Mouse (Mus musculus) intestine, postnatal 0 days (tissue): ENCODE results near the gene Pdha2. TPM values are rescaled to one million over a fixed set of nuclear protein-coding genes. Genes with fewer than 3 reads are reported as not detected.
A peak's percentile ranks its signal among the peaks of the same experiment; 100 is the strongest.

Experiments used
- ATAC-seq: fragments of 200-750 bp; cut with Nextera tagmentation; 2 replicates; pipeline ENCODE4 v1.8.0; 2017; ENCODE audit warnings: mild to moderate bottlenecking, moderate TSS enrichment, moderate library complexity
- H3K27ac ChIP-seq: fragments of 300-500 bp; sonication (generic); 2 replicates; pipeline ENCODE4 v1.5.1; 2014; ENCODE audit warnings: mild to moderate bottlenecking, low read depth, low read length, moderate library complexity
- H3K27me3 ChIP-seq: fragments of 300-500 bp; sonication (generic); replicated peaks from 2 replicates; pipeline ENCODE4 v1.6.1; 2014; ENCODE audit warnings: low read length, mixed read lengths; ENCODE audit not compliant: control insufficient read depth, insufficient read depth
- H3K36me3 ChIP-seq: fragments of 300-500 bp; sonication (generic); 2 replicates; pipeline ENCODE4 v1.6.1; 2014; ENCODE audit warnings: mild to moderate bottlenecking, moderate library complexity; ENCODE audit not compliant: control insufficient read depth, insufficient read depth
- H3K4me1 ChIP-seq: fragments of 300-500 bp; sonication (generic); replicated peaks from 2 replicates; pipeline ENCODE4 v1.6.1; 2014; ENCODE audit warnings: antibody characterized with exemption, low read length, mixed read lengths; ENCODE audit not compliant: control insufficient read depth, insufficient read depth
- H3K4me2 ChIP-seq: fragments of 300-500 bp; sonication (generic); replicated peaks from 2 replicates; pipeline ENCODE4 v1.6.1; 2014; ENCODE audit warnings: low read depth, mild to moderate bottlenecking, moderate library complexity
- H3K4me3 ChIP-seq: fragments of 300-500 bp; sonication (generic); 2 replicates; pipeline ENCODE4 v1.5.1; 2014; ENCODE audit warnings: low read depth, low read length
- H3K9ac ChIP-seq: fragments of 300-500 bp; sonication (generic); 2 replicates; pipeline ENCODE4 v1.6.1; 2014; ENCODE audit warnings: mild to moderate bottlenecking, low read depth, low read length
- H3K9me3 ChIP-seq: fragments of 300-500 bp; sonication (generic); 2 replicates; pipeline ENCODE4 v1.6.1; 2016; ENCODE audit warnings: mixed run types; ENCODE audit not compliant: control insufficient read depth
- CTCF ChIP-seq: sonication (generic); IDR thresholded peaks from 2 replicates; pipeline ENCODE4 v1.5.1; 2016; ENCODE audit warnings: low read depth, mild to moderate bottlenecking, control low read depth, antibody characterized with exemption, moderate library complexity
- WGBS: fragments of 180-500 bp; shearing (Covaris S2); extraction: QIAGEN DNeasy Blood & Tissue Kit; methylation state at CpG from one replicate; pipeline ENCODE4 v1.1.7; 2014; 5-methylcytosine and 5-hydroxymethylcytosine counted together
- polyA plus RNA-seq: library from polyadenylated mRNA; unstranded; fragments of >200 nt; fragmentation: Nextera tagmentation; extraction: Ambion mirVana; gene quantifications from 2 replicates; pipeline ENCODE4 v1.2.1, GENCODE M21; 2015

Pdha2 gene
- polyA plus RNA-seq, 1 experiment from 2014 or later, result not detected

DNA sequence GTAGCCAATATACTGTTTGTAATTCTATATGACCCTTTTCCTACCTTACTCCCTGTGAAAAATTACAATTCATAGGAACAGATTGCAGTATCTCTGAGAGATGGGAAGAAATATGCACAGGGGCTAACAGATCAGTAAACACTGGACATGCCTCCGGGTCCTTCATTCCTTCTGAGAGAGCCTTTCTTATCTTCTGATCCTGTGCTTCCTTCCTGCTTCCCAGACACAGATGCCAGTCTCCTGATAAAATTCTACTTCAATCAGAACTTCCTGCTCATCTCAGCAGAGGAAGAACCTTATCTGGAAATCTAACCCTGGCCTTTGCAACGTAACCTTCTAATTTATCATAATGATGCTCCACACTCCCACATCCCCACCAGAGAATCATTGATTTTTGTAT, 6.4 kb upstream of the Pdha2 start:
- no peak for ATAC-seq
- Histone ChIP-seq H3K4me2 (no peak overlapping the region), H3K27me3 (no peaks in the 10 kb centered on the region), H3K4me1 (no peaks in the 10 kb centered on the region), H3K9me3 (no peaks in the 10 kb centered on the region), H3K27ac (no peak overlapping the region), H3K4me3 (no peak overlapping the region), H3K36me3 (no peaks in the 10 kb centered on the region), H3K9ac (no peak overlapping the region)
- 59% methylated on average over 2 of the region's 2 CpGs for WGBS
- no peak for TF ChIP-seq CTCF

DNA sequence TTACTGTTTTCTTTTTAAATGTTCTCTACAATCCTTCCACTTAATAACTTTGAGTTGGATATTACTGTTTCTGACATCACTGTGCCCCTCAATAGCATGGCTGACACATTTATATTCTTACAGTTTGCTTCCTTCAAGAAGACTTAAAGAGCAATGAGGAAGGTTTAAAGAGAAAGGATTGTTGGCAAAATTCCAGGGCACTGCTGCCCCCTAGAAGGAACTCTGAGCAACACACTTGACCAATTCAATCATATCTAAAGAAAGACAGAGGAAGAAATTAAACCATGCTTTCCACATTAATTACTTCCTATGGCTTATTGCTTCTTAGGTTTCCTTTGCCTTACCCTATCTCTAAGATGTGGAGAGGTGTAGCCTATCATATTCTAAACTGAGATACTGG, 4.8 kb upstream of the Pdha2 start:
- peak; percentile 23; the same call in 1 of the 2 replicates for TF ChIP-seq CTCF
- Histone ChIP-seq H3K4me2 (no peak overlapping the region), H3K27me3 (no peaks in the 10 kb centered on the region), H3K9me3 (no peaks in the 10 kb centered on the region), H3K36me3 (no peaks in the 10 kb centered on the region), H3K27ac (no peak overlapping the region), H3K4me3 (no peak overlapping the region), H3K4me1 (no peaks in the 10 kb centered on the region), H3K9ac (no peak overlapping the region)
- ATAC-seq, result no peak

DNA sequence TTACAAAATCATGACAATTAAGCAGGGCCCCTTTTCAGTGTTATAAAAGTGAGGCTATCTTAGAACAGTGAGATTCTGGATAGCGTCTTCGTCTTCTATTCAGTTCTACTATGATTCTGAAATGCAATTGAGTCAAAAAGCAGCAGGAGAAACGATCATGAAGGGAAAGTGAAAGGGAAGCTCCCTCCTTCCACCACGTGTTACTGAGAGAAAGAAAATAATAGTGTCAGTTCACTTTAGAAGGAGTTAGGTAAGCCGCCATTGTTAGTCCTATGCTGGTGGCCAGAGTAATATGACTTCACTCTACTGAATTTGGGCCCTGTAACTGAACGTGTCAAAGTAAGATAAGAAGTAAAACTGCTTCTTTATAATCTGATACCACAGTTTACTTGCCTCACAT, 4.1 kb upstream of the Pdha2 start:
- H3K36me3 ChIP-seq, result no peaks in the 10 kb centered on the region
- no peak for TF ChIP-seq CTCF
- 74% methylated on average over 6 of the region's 6 CpGs for WGBS
- no peak overlapping the region for H3K9ac ChIP-seq
- H3K9me3 ChIP-seq, result no peaks in the 10 kb centered on the region
- no peak overlapping the region for H3K4me3 ChIP-seq
- no peak for ATAC-seq
- H3K4me1 ChIP-seq, result no peaks in the 10 kb centered on the region
- no peak overlapping the region for H3K27ac ChIP-seq
- H3K4me2 ChIP-seq, result no peak overlapping the region
- H3K27me3 ChIP-seq, result no peaks in the 10 kb centered on the region

DNA sequence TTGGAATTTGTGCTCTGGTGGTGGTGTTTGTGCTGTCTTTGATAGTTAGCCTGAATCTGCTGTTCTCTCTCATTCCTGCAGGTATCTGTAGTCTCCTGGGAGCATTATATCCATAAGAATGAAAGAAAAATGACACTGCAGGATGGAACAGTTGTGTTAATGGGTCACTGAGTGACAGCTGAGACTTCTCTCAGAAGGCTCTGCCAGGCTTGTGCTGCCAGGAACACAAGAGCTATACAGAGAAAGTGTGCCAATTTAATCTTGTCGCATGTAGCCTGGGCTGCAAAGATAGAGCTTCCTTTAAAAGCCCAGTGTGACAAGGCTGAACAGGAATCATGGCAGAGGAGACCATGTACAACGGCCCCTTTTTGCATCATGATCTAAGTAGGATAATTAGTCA, 2.6 kb upstream of the Pdha2 start:
- no peak for TF ChIP-seq CTCF
- Histone ChIP-seq H3K4me2 (no peak overlapping the region), H3K4me3 (no peak overlapping the region), H3K27me3 (no peaks in the 10 kb centered on the region), H3K9me3 (no peaks in the 10 kb centered on the region), H3K9ac (no peak overlapping the region), H3K4me1 (no peaks in the 10 kb centered on the region), H3K27ac (no peak overlapping the region), H3K36me3 (no peaks in the 10 kb centered on the region)
- no peak for ATAC-seq
- WGBS, result 79% methylated on average over 2 of the region's 2 CpGs

DNA sequence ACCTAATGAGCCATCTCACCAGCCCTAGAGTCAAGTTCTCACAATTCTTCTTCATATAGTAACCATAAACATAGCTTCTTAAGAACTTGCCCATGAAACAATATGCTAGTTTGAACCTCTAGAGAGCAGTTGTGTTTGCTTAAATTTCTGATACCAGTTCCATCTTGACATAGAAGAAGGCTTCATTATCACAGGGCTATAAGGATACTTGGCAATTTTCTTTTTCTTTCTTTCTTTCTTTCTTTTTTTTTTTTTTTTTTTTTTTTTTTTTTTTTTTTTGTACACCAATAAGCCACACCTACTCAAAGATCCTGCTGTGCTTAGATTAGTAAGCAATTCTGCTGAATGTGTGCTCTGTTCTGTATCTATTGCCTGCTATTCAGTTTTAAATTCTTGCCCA, 2.0 kb upstream of the Pdha2 start:
- Histone ChIP-seq H3K36me3 (no peaks in the 10 kb centered on the region), H3K4me1 (no peaks in the 10 kb centered on the region), H3K4me2 (no peak overlapping the region), H3K27ac (no peak overlapping the region), H3K27me3 (no peaks in the 10 kb centered on the region), H3K9me3 (no peaks in the 10 kb centered on the region), H3K9ac (no peak overlapping the region), H3K4me3 (no peak overlapping the region)
- TF ChIP-seq CTCF, result no peak
- no peak for ATAC-seq

DNA sequence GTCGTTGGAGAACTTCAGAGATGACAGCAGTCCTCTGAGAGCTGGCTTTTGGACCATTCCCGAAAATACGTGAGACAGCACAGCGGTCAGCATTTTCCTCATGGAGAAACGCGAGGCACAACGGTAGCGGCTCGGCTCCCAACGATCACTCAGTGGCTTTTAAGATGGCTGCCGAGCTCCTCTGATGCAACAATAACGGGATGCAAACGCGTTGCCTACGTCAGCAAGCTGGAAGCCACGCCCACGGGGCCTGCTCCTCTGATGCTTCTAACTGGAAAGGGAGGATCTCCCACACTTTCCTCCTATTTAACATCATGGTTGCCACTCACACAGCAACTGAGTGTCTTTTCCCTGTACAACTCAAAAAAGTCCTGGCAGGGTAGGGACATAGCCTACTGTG, 511 bp downstream of the Pdha2 start:
- Histone ChIP-seq H3K4me1 (no peaks in the 10 kb centered on the region), H3K9ac (no peak overlapping the region), H3K4me2 (no peak overlapping the region), H3K9me3 (no peaks in the 10 kb centered on the region), H3K27ac (no peak overlapping the region), H3K36me3 (no peaks in the 10 kb centered on the region), H3K4me3 (no peak overlapping the region), H3K27me3 (no peaks in the 10 kb centered on the region)
- no peak for TF ChIP-seq CTCF
- no peak for ATAC-seq
- WGBS, result 93% methylated on average over 17 of the region's 17 CpGs

DNA sequence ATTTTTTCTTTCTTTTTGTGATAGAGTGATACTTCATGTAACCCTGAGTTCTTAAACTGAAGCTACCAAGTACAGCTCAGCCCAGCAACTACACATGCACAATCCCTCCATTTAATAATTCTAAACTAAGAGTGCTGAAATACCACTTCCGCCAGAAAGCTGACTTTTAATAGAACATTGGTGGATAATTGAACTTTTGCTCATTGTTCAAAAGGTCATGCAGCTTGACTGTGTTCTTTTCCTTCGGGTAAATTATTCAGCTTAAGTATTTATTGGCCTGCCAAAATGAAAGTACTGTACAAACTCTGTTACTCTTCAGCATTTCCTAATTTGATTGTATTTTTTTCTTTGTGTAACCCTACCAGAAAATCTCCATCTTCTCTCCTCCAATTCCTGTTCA, 10.4 kb downstream of the Pdha2 start:
- Histone ChIP-seq H3K36me3 (no peaks in the 10 kb centered on the region), H3K4me1 (no peaks in the 10 kb centered on the region), H3K27ac (no peak overlapping the region), H3K9ac (no peak overlapping the region), H3K4me2 (no peak overlapping the region), H3K4me3 (no peak overlapping the region), H3K9me3 (no peaks in the 10 kb centered on the region), H3K27me3 (no peaks in the 10 kb centered on the region)
- no peak for TF ChIP-seq CTCF
- WGBS, result 65% methylated on average over 2 of the region's 2 CpGs
- no peak for ATAC-seq
